Mouse (Mus musculus) cerebellum, postnatal 25 days (tissue): ENCODE measurements at regions not wholly inside any gene's neighbourhood (a gene's known extent, or its start where the extent isn't known, plus 50 kb on each side); places are given as distances from the start of the nearest gene placed in this dataset.
A peak's percentile ranks its signal among the peaks of the same experiment; 100 is the strongest.

Experiments
- DNase-seq, 2 experiments: peaks; one replicate each; pipeline ENCODE4 v3.0.0; 2021; ENCODE audit warnings: mixed read lengths in 2 of 2

DNA sequence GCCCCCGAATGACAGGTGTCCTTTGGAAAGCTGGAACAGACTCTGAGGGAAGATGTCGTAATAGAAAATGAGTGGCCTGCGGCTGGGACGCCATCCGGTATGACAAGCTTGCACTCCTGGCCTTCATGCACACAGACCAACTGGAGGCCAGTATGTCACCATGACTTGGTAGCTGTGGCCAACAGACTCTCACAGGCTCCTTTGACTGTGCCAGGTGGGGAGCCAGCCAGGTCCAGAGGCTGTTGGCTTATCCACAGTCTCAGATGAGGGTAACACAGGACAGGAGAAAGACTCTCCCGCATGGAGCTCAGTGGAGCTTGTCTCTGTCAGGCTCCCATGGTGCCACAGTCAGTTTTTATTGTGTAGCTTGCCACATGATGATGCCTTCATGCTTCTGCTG, 219.7 kb downstream of the Sox2 start:
- peak; percentile 7 to 25 for DNase-seq

DNA sequence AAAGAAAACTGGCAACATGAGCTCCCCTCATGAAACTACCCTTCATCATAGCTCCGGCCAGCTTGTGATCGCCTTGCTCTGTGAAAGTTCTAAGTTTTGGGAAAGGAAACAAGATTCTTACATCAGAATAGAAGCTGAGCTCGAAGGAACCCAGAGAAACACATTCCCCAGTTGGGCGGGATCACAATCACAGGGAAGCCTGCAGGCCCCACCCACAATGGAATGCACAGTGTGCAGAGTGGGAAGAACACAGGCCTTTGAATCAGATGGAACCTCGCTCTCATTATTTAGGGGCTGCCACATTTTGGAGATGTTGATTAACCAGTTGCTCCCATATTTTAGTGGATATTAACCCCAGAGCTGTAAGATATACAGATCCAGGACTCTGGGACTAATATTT, 234.9 kb downstream of the Sox2 start:
- DNase-seq: no peak

GRCm38 (mm10) chr3:34893381-34893780, 243.2 kb downstream of the Sox2 start:
- no peak for DNase-seq

DNA sequence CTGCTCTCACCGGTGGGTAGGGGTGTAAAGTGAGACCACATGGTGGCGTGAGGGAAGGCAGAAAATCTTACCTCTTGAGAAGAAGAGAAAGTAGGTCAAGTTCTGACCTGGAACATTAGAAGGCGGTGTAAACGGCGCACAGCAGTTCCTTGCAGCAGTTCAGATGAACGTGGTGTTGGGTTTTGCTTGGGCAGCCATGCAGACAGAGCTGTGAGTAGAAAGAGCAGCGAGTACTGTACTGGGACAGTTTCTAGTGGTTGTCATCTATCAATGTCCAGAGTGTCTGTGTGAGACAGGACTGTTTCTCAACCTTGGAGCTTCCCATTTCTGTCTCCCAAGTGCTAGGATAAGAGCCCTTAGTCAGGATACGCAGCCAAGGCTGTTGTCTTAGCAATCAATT, 252.9 kb downstream of the Sox2 start:
- DNase-seq: no peak

DNA sequence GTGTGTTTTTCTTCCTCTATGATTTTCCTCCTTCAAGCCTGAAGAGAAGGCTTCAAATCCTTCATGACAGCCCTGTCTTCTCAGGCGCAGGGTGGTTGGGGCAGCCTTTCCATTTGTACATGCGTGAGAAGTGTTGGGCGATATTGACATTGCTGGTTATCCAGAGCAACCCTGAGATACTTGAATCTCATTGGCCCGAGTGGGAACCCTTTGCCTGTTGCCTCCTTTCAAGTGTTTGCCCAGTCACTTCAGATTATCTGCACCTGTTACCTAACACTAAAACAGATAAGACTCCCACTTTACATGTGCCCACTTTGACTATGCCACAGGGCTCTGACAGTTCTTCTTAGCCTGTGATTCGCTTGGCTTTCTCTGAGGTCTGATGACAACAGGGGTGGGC, 258.3 kb downstream of the Sox2 start:
- no peak for DNase-seq

DNA sequence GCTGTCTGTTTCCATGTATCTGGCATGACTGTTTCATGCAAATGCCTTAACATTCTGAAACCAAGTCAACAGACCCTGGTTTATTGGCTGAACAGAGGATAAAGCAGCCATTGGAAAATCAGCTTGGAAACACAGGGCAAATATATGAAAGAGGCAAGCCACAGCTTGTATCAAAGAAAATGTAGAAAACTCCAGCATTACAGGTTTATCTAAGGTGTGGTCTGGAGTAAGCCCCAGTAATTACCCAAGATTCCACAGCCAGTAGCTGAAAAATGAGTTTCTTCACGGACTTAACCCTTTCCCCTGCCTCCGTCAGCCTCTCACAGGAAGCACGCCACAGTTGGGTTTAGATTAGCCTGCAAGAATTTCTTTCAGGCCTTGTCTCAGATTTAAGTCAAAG, 259.1 kb downstream of the Sox2 start:
- no peak for DNase-seq

- DNase-seq: no peak
Measured at GRCm38 (mm10) chr3:34918326-34918932, 268.2 kb downstream of the Sox2 start.

- no peak for DNase-seq
Measured at GRCm38 (mm10) chr3:34920497-34920896, 270.3 kb downstream of the Sox2 start.

DNA sequence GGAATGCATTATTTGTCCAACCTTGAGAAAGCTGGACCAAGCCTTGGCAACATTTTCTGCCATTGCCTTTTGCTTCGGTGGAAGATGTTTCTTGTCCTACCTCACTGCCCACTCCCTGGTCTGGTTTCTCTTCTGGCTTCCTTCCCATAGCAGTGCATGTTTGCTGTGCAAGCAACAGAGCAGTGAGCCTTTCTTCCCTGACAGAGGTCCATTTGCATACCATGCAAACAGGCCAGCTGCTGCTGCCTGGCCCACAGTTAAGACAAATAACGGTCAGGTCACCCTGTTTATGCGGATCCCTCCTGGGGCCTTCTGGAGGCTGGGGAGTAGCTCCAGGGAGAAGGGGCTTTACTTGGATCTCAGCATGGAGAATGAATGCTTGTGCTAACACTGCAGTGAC, 299.7 kb downstream of the Sox2 start:
- no peak for DNase-seq

- no peak for DNase-seq
Measured at GRCm38 (mm10) chr3:34956183-34956582, 306.0 kb downstream of the Sox2 start.

GRCm38 (mm10) chr3:34959044-34959521, 308.9 kb downstream of the Sox2 start:
- DNase-seq: no peak

DNA sequence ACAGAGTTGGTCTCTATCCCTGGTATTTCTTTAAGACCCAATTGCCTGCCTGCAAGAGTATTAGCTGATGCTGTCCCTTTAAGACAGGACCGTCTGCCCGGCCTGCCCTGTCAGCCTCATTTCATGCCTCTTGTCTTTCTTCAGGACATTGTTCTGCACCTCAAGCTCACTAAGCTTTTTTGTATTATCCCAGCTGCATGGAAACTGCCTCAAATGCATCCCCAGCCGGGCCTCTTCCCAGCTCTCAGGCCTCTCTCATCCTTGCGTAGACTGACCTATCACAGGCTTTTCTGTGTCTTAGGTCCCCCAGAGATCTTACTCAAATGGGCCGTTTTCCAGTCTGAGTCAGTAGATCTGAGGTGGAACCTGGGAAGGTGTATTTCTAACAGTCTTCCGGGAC, 316.2 kb downstream of the Sox2 start:
- DNase-seq: no peak

DNA sequence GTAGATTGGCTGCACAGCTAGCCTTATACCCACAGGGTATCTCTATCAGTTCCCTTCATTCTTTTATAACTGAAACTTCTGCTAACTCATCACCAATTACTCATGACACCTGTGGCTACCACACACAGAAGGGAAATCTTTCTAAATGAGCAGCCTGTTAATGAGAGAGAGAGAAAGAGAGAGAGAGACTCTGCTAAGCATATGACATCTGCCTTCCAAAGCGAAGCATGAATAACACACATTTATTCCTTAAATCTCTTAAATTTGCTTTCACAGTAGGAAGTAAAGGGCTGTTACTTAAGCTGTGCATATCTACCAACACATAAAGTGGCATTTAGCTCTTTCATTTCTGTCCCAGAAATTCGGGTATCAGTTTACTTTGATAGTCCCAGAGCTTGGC, 317.7 kb downstream of the Sox2 start:
- no peak for DNase-seq

GRCm38 (mm10) chr3:34971536-34971935, 321.3 kb downstream of the Sox2 start:
- DNase-seq: peak; percentile 78 to 79

DNA sequence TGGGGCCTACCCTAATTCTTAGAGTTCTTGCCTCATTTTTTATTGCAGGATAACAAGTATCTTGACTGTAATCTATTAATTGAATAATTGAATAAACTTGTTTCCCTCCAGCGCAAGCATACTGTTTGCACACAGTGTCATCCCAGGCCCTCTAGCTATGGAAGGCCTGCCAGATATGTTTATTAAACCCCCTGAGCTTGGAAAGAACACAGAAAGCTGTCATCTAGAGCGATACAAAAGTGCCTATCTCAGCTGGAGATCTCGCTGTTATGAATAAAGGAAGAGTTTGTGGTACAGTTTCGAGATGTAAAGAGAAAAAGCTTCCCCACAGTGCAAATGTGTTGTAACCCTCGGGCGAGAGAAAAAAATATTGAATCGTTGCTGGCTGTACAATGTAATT, 324.2 kb downstream of the Sox2 start:
- DNase-seq: no peak
